Mouse (Mus musculus) activated CD4-positive, CD25-positive, alpha-beta regulatory T cell, adult 9 weeks (primary cell): Measurements from ENCODE around the gene Gm5136. TPM values are rescaled to one million over a fixed set of nuclear protein-coding genes. Genes with fewer than 3 reads are reported as not detected.

Source experiments
- polyA plus RNA-seq: library from polyadenylated mRNA; unstranded; fragments of 100-300 nt; shearing (Covaris generic); gene quantifications from one replicate; pipeline ENCODE4 v1.2.1, GENCODE M21; 2017

Gm5136 gene
- polyA plus RNA-seq = not detected

GRCm38 (mm10) chr10:108699946-108700345, at the start of gene Gm5136:
Gm5136 (minus strand) TSS chr10:108700160.

